Mouse (Mus musculus) liver, postnatal 0 days (tissue): ENCODE data around the gene Dstn.

Experiments used
- CTCF ChIP-seq: sonication (generic); IDR thresholded peaks from 2 replicates; pipeline ENCODE4 v1.5.1; 2016; ENCODE audit warnings: antibody characterized with exemption, low read depth
- EP300 ChIP-seq: IDR thresholded peaks from 2 replicates; pipeline ENCODE4 v1.6.1; 2016; ENCODE audit warnings: antibody characterized with exemption, low read depth, mild to moderate bottlenecking

DNA sequence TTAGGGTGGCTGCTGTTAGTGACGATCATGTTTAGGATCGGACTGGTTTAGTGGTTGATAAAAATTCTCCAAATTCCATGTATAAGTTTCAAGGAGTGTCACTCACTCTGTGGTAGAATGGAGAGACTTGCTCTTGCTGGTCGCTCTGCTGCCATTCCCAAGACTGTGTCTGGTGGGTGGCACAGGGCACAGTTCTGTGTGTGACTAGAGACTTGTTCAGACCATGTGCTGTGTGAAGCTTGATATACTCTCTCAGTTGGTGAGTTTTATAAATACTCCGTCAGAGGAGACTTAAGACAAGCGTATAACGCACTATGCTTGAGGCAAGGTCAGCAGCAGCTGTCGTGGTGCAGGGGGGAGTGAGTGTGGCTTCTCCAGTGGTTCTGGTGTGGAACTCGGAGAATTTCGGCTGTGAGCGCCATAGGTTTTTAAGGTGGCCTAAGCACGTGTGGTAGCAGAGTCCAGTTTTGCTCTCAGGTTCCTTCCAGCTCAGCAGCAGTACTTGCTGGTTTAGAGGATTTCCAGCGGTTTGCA lies 17.3 kb downstream of the Dstn start:
- TF ChIP-seq CTCF (no peak), EP300 (no peak)
